Mouse (Mus musculus) kidney, embryonic 16.5 days (tissue): ENCODE data around the gene Klf5. TPM values are rescaled to one million over a fixed set of nuclear protein-coding genes. Genes with fewer than 3 reads are reported as not detected.
A peak's percentile ranks its signal among the peaks of the same experiment; 100 is the strongest.

Experiments
- ATAC-seq: fragments of 200-750 bp; cut with Nextera tagmentation; 2 replicates; pipeline ENCODE4 v1.8.0; 2017; ENCODE audit warnings: moderate TSS enrichment; ENCODE audit not compliant: low FRiP score, low TSS enrichment
- H3K27ac ChIP-seq: fragments of 300-500 bp; sonication (generic); 2 replicates; pipeline ENCODE4 v1.5.1; 2014; ENCODE audit warnings: low read length
- H3K27me3 ChIP-seq: fragments of 300-500 bp; sonication (generic); 2 replicates; pipeline ENCODE4 v1.6.1; 2014; ENCODE audit warnings: low read length, control low read depth, mixed read lengths; ENCODE audit not compliant: insufficient read depth
- H3K36me3 ChIP-seq: fragments of 300-500 bp; sonication (generic); 2 replicates; pipeline ENCODE4 v1.6.1; 2014; ENCODE audit warnings: low read length, control low read depth, mixed read lengths; ENCODE audit not compliant: insufficient read depth
- H3K4me1 ChIP-seq: fragments of 300-500 bp; sonication (generic); 2 replicates; pipeline ENCODE4 v1.6.1; 2014; ENCODE audit warnings: low read length, control low read depth, mixed read lengths; ENCODE audit not compliant: insufficient read depth
- H3K4me2 ChIP-seq: fragments of 300-500 bp; sonication (generic); replicated peaks from 2 replicates; pipeline ENCODE4 v1.6.1; 2014; ENCODE audit warnings: low read depth, low read length
- H3K4me3 ChIP-seq: fragments of 300-500 bp; sonication (generic); 2 replicates; pipeline ENCODE4 v1.5.1; 2014; ENCODE audit warnings: mild to moderate bottlenecking, low read length
- H3K9ac ChIP-seq: fragments of 300-500 bp; sonication (generic); replicated peaks from 2 replicates; pipeline ENCODE4 v1.6.1; 2014; ENCODE audit warnings: low read length
- H3K9me3 ChIP-seq: fragments of 300-500 bp; sonication (generic); 2 replicates; pipeline ENCODE4 v1.6.1; 2016; ENCODE audit warnings: low read length, control low read depth
- WGBS: fragments of 180-500 bp; shearing (Covaris S2); extraction: QIAGEN DNeasy Blood & Tissue Kit; methylation state at CpG from one replicate; pipeline ENCODE4 v1.1.7; 2014; 5-methylcytosine and 5-hydroxymethylcytosine counted together
- polyA plus RNA-seq: library from polyadenylated mRNA; unstranded; fragments of >200 nt; fragmentation: Nextera tagmentation; extraction: Ambion mirVana; gene quantifications from 2 replicates; pipeline ENCODE4 v1.2.1, GENCODE M21; 2015

The Klf5 gene
- 6.3 and 8.1 TPM in 2 replicates for polyA plus RNA-seq

DNA sequence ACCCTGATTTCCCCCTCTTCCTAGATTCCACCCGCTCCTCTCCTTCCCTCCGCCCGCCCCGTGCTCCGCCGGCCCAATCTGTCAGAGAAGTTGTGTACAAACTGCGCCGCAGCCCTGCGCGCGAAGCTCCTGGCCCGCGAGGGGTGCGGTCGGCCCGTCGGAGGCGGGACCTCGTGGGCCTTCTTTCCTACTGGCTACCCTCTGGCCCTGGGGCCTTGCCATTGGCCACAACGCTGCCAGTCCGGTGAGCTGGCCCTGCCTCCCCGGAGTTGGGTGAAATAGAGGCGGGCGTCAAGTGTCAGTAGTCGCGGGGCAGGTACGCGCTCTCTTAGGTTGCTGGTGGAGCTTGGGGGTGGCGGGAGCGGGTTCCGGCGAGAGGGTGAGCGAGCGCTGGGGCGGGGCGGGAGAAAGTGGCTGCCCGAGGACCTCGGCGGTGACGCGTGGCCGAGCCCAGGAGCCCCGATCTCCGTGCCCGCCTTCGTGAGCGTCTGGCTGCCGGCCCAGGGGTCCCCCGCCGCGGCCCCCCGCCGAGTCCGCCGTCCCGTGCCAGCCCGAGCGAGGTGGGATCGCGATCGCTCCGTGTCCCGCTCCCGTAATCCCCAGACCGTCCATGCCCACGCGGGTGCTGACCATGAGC, at the start of gene Klf5:
Gene Klf5 (plus strand): TSS at position 307 of the 637 bp plus-strand sequence.
- Histone ChIP-seq H3K36me3 (no peaks in the 10 kb centered on the region), H3K4me2 (peak within 1 kb of the TSS; percentile 96), H3K27me3 (peaks cover 29% of the 10 kb centered on the region), H3K9me3 (no peaks in the 10 kb centered on the region), H3K4me3 (peak within 1 kb of the TSS; percentile 75), H3K4me1 (no peaks in the 10 kb centered on the region), H3K9ac (peak within 1 kb of the TSS; percentile 72), H3K27ac (peak within 1 kb of the TSS; percentile 29; the same call in 1 of the 2 replicates)
- ATAC-seq, result peak; percentile 99
- WGBS, result under 1% methylated on average over 58 of the region's 67 CpGs

DNA sequence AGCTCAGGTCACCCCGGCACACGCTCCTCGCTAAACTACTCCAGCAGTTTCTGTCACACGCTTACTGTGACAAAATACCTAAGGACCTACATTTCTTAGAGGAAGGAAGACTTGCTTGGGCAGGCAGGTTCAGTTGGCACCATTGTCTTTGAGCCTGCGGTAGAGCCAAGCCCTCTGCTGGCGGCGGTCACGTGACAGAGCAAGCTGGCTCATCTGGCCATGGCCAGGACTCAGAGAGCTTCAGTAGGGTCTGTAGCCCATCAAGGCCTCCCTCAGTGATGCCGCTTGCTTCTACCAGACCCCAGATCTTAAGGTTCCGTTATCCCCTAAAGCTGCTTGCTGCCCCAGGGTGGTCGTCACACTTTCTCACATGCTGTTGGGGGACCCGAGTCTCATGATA, 36.5 kb upstream of the Klf5 start:
- ATAC-seq, result no peak
- no peaks in the 10 kb centered on the region for H3K27me3 ChIP-seq
- WGBS, result 92% methylated on average over 12 of the region's 12 CpGs
- no peaks in the 10 kb centered on the region for H3K4me1 ChIP-seq
- no peak overlapping the region for H3K4me3 ChIP-seq
- H3K9ac ChIP-seq, result no peak overlapping the region
- no peak overlapping the region for H3K4me2 ChIP-seq
- no peaks in the 10 kb centered on the region for H3K36me3 ChIP-seq
- no peaks in the 10 kb centered on the region for H3K9me3 ChIP-seq
- no peak overlapping the region for H3K27ac ChIP-seq

DNA sequence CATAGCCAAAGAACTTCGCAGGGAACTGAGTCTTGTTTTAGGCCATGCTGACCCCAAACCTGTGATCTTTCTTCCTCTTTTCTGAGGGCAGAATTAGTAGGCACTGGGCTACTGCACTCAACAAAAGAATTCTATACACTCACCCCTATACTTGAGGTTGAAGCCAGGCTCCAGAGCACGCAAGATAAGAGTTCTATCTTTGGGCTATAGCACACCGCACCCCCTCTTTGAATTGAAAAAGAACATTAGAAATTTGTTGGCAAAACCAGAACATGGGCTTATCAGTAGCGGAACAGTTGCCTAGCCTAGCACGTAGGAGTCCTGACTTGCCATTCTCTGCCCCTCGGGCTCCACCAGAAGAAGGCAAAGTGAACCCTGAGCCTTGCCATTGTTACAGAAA, 34.7 kb upstream of the Klf5 start:
- Histone ChIP-seq H3K36me3 (no peaks in the 10 kb centered on the region), H3K4me2 (no peak overlapping the region), H3K9ac (no peak overlapping the region), H3K9me3 (no peaks in the 10 kb centered on the region), H3K27me3 (no peaks in the 10 kb centered on the region), H3K4me1 (no peaks in the 10 kb centered on the region), H3K27ac (no peak overlapping the region), H3K4me3 (no peak overlapping the region)
- no peak for ATAC-seq
- 97% methylated on average over 6 of the region's 6 CpGs for WGBS

DNA sequence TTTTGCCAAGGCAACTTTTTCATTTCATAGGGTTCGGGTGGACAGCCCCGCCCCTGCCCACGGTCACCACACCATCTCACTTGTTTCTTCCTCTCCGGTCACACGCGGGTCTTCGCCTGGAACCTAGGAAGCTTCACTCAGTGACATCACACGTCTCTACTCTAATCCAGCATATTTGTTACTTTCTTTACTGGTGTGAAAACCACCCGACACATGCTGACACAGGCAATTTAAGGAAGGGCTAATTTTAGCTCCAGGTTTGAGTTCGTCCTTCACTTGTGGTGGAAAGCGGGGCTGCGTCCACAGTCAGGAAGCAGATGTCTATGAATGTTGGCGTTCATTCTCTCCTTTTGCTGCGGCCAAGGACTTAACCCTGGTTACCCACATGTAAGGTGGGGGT, 32.7 kb upstream of the Klf5 start:
- no peaks in the 10 kb centered on the region for H3K4me1 ChIP-seq
- 91% methylated on average over 14 of the region's 14 CpGs for WGBS
- H3K4me2 ChIP-seq, result no peak overlapping the region
- H3K4me3 ChIP-seq, result no peak overlapping the region
- H3K9me3 ChIP-seq, result no peaks in the 10 kb centered on the region
- no peak overlapping the region for H3K9ac ChIP-seq
- no peak for ATAC-seq
- H3K27me3 ChIP-seq, result no peaks in the 10 kb centered on the region
- H3K36me3 ChIP-seq, result no peaks in the 10 kb centered on the region
- no peak overlapping the region for H3K27ac ChIP-seq

DNA sequence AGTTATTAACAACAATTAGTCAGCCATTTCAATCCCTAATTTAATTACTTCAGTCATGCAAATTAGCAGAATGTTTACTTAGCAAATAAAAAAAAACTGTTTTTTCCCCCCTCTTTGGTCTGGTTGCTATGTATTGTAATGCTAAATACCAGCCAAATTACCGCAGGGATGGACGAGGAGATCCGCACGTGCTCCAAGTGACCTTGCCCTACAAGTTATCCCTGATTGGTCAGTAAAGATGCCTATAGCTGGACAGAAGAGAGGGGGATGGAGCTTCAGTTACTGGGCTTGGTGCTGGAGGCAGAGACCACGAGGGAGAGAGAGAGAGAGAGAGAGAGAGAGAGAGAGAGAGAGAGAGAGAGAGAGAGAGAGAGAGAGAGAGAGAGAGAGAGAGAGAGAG, 31.7 kb upstream of the Klf5 start:
- ATAC-seq, result no peak
- Histone ChIP-seq H3K9me3 (no peaks in the 10 kb centered on the region), H3K27ac (no peak overlapping the region)

DNA sequence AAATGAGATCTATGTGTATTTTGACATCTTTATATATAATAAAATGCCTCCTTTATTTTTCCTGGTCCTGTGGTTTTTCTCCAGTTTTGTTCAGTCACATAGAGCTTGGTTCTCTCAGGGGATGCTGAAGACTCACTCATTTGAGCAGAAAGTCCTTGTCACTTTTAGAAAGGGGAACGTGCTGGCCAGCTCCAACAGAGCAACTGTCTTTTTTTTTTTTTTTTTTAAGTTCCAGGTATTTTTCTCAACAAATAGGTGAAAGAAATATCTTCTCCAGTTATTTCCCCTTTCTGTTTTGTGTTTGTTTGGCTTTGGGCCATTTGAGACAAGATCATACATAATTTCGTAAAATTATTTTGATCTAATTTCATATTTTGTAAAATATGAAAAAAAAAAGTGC, 24.4 kb upstream of the Klf5 start:
- Histone ChIP-seq H3K9ac (no peak overlapping the region), H3K4me1 (no peaks in the 10 kb centered on the region), H3K4me2 (no peak overlapping the region), H3K9me3 (no peaks in the 10 kb centered on the region), H3K27ac (no peak overlapping the region), H3K27me3 (no peaks in the 10 kb centered on the region), H3K36me3 (no peaks in the 10 kb centered on the region), H3K4me3 (no peak overlapping the region)
- 79% methylated on average over 2 of the region's 2 CpGs for WGBS
- no peak for ATAC-seq

More for the DNA sequence above, 31.7 kb upstream of the Klf5 start:
- Histone ChIP-seq H3K27me3 (no peaks in the 10 kb centered on the region), H3K9ac (no peak overlapping the region), H3K36me3 (no peaks in the 10 kb centered on the region), H3K4me1 (no peaks in the 10 kb centered on the region), H3K4me2 (no peak overlapping the region), H3K4me3 (no peak overlapping the region)
- 71% methylated on average over 5 of the region's 5 CpGs for WGBS

DNA sequence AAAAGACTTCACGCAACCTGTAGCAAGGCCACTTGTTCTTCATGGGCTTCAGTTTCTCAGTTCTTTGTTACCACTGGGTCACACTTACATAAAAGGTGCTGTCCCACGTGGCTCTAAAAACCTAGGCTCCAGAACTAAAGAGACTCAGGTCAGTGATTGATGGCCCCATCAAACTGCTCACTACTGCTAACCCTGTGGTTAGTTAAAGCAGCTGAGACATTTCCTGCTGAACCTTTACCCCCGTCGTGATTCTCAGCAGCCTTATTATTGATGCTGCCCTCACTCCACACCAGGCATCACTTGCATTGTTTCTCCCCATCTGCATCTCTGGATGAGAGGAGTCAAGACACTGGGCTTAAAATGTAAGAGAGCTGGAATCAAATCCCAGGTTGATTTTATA, 22.7 kb upstream of the Klf5 start:
- 13% methylated on average over 4 of the region's 4 CpGs for WGBS
- Histone ChIP-seq H3K4me3 (no peak overlapping the region), H3K9ac (no peak overlapping the region), H3K9me3 (no peaks in the 10 kb centered on the region), H3K27ac (no peak overlapping the region), H3K4me2 (no peak overlapping the region), H3K36me3 (no peaks in the 10 kb centered on the region), H3K4me1 (peaks cover 9% of the 10 kb centered on the region; the same call in 1 of the 2 replicates), H3K27me3 (no peaks in the 10 kb centered on the region)
- ATAC-seq, result no peak

DNA sequence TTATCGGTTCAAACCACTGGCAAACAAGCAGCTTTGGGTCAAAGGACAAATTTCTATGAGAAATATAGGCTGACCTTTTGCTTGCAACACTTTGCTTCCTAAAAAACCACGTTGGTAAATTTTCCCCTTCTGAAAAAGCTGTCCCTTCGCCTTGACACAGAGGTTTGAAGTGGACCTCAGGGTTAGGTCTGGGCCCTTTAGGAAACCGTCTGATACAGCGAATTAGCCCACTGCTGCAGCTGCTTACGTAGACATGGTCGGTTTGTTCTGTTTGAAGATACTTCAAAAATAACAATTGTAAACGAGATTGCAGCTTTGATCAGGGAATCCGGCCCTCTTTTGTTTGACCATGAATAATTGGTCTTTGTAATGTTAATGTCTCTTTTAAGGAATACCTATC, 20.2 kb upstream of the Klf5 start:
- H3K9me3 ChIP-seq, result no peaks in the 10 kb centered on the region
- H3K27me3 ChIP-seq, result no peaks in the 10 kb centered on the region
- no peak overlapping the region for H3K4me3 ChIP-seq
- no peak for ATAC-seq
- H3K36me3 ChIP-seq, result no peaks in the 10 kb centered on the region
- H3K4me1 ChIP-seq, result peaks cover 9% of the 10 kb centered on the region; the same call in 1 of the 2 replicates
- WGBS, result 34% methylated on average over 9 of the region's 9 CpGs
- H3K9ac ChIP-seq, result no peak overlapping the region
- H3K27ac ChIP-seq, result no peak overlapping the region
- H3K4me2 ChIP-seq, result no peak overlapping the region

DNA sequence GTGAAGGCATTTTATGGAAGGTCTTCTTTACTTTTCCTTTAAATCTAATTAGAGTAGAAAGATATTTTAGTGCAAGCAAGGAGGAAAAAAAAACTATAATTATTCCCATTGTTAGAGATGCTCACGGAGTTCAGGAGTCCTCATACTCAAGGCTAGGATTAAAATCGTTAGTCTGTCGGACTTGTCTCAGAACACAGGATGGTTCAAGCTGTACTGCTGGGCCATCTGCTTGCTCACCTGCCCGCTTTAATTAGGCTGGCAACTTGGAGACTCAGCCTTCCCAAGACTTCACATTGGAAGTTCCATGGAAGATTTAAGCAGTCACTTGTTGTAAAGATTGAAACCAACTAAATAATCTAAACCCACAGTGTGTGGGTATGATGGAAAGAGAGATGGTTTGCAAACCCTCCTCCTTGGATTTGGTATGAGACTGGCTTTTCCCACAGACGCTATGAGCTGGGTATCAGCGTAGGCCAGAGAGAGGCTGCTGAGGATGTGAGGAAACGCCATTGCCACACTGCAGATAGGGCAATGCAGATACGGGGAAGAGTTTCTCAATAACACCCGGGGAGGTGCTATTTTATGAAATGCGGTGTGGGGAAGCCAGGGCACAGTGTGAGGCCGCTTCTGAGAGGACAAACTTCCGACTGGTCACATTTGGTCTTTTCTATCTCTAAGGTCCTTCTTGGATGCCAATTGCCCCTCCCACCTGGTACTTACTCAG, 19.6 kb upstream of the Klf5 start:
- ATAC-seq, result no peak
- Histone ChIP-seq H3K9me3 (no peaks in the 10 kb centered on the region), H3K4me3 (no peak overlapping the region), H3K27me3 (no peaks in the 10 kb centered on the region), H3K9ac (no peak overlapping the region), H3K4me1 (peaks cover 9% of the 10 kb centered on the region; the same call in 1 of the 2 replicates), H3K4me2 (no peak overlapping the region), H3K36me3 (no peaks in the 10 kb centered on the region), H3K27ac (no peak overlapping the region)
- 59% methylated on average over 12 of the region's 12 CpGs for WGBS

DNA sequence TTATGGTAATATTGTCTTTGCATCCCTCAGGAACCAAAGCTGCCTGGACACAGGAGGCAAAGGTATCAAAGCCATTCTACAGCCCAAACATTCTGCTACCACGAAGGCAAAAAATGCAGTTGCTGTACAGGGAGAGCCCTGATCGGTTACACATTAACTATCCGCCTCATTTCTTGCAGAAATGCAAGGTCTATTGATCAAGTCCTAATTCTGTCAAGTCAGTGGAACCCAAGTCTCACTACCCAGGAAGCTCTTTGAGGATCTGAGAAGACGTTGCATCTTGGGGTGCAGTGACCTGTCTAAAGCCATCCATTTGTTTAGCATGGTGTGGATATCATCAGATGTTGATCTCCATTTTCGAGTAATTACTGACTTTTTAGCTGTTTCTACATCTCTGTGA, 18.1 kb upstream of the Klf5 start:
- Histone ChIP-seq H3K27me3 (no peaks in the 10 kb centered on the region), H3K9me3 (no peaks in the 10 kb centered on the region), H3K4me1 (peaks cover 9% of the 10 kb centered on the region; the same call in 1 of the 2 replicates), H3K4me3 (no peak overlapping the region), H3K36me3 (no peaks in the 10 kb centered on the region), H3K27ac (no peak overlapping the region), H3K4me2 (no peak overlapping the region), H3K9ac (no peak overlapping the region)
- no peak; the same call in 1 of the 2 replicates for ATAC-seq
- WGBS, result 52% methylated on average over 5 of the region's 5 CpGs
